Comparison of ENCODE assay signal across 16 mouse cellular contexts in the genomic region with DNA sequence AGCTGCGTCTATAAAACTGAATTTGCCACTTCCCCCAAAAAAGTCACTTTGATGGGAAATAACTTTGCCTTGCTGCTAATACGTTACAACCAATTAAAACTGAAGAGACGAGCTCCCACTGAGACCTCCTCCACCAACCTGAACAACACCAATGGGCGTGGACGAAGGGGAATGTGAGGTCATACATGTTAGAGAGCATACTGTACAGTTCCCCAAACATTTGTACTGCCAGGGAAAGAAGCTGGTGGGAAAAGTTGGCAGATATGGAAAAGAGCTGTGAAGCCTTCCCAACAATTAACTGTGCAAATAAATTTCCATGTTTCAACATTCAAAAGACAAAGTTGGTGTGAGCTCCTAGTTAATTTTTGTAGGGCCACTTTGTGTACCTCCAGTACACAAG.
"Had no signal": no experiment of that assay in that cellular context is flagged by ENCODE, and none has a peak within 500 bp of the region (broad histone marks: within the 10 kb centered on the region; RNA-seq: fewer than 3 reads in every experiment).

No protein-coding gene starts in this region.

- H3K27ac ChIP-seq: neural tube, embryonic 13.5 days; neural tube, embryonic 15.5 days; stomach, embryonic 15.5 days; stomach, postnatal 0 days had no signal

- H3K4me3 ChIP-seq: neural tube, embryonic 13.5 days; neural tube, embryonic 15.5 days; stomach, embryonic 15.5 days had no signal

- DNase-seq: retina, postnatal 1 day; right cerebral cortex, adult 18-20 months; right cerebral cortex, postnatal 14 days; right cerebral cortex, postnatal 25 days; right cerebral cortex, postnatal 4 days; spleen, adult 18-20 months; thymus, adult 18-20 months; thymus, adult 2 months; thymus, postnatal 14 days; thymus, postnatal 25 days; thymus, postnatal 36 days; thymus, postnatal 4 days had no signal

- H3K27me3 ChIP-seq: neural tube, embryonic 13.5 days; neural tube, embryonic 15.5 days; stomach, embryonic 15.5 days had no signal

- H3K36me3 ChIP-seq: neural tube, embryonic 13.5 days; neural tube, embryonic 15.5 days; stomach, embryonic 15.5 days had no signal

- H3K4me2 ChIP-seq: neural tube, embryonic 13.5 days; neural tube, embryonic 15.5 days; stomach, embryonic 15.5 days had no signal
